Mouse (Mus musculus): ENCODE measurements around the gene Atad1. TPM values are rescaled to one million over a fixed set of nuclear protein-coding genes. Genes with fewer than 3 reads are reported as not detected.
A peak's percentile ranks its signal among the peaks of the same experiment; 100 is the strongest.

The Atad1 gene
- total RNA-seq, 2 experiments from 2014 or later = 62.9 to 77.7 TPM

- ATAC-seq (replicated peaks; ENCODE audit: poor library complexity, severe bottlenecking) = no peak
These were observed 13.8 kb upstream of the Atad1 start for GRCm38 (mm10) chr19:32753386-32753785.

GRCm38 (mm10) chr19:32752357-32752756, 12.8 kb upstream of the Atad1 start:
- no peak for ATAC-seq (replicated peaks; ENCODE audit: poor library complexity, severe bottlenecking)

- peak; percentile 35; the same call in 1 of the 2 replicates for ATAC-seq (replicated peaks; ENCODE audit: poor library complexity, severe bottlenecking)
These were observed 9.8 kb upstream of the Atad1 start for GRCm38 (mm10) chr19:32749425-32749824.

- ATAC-seq (replicated peaks; ENCODE audit: poor library complexity, severe bottlenecking) = peak; percentile 42; the same call in 1 of the 2 replicates
These were observed 1.2 kb upstream of the Atad1 start for GRCm38 (mm10) chr19:32740641-32741345.

GRCm38 (mm10) chr19:32737844-32738243, 1.7 kb downstream of the Atad1 start:
- ATAC-seq (replicated peaks; ENCODE audit: poor library complexity, severe bottlenecking) = no peak

- no peak for ATAC-seq (replicated peaks; ENCODE audit: poor library complexity, severe bottlenecking)
These were observed 6.7 kb downstream of the Atad1 start for GRCm38 (mm10) chr19:32732922-32733321.

- peak; percentile 48; the same call in 1 of the 2 replicates for ATAC-seq (replicated peaks; ENCODE audit: poor library complexity, severe bottlenecking)
These were observed 9.8 kb downstream of the Atad1 start for GRCm38 (mm10) chr19:32729785-32730184.

GRCm38 (mm10) chr19:32726451-32727325, 12.9 kb downstream of the Atad1 start:
- peak; percentile 30; the same call in 1 of the 2 replicates for ATAC-seq (replicated peaks; ENCODE audit: poor library complexity, severe bottlenecking)

- no peak for ATAC-seq (replicated peaks; ENCODE audit: poor library complexity, severe bottlenecking)
These were observed 15.8 kb downstream of the Atad1 start for GRCm38 (mm10) chr19:32723817-32724216.

- no peak for ATAC-seq (replicated peaks; ENCODE audit: poor library complexity, severe bottlenecking)
These were observed 19.3 kb downstream of the Atad1 start for GRCm38 (mm10) chr19:32720319-32720718.

GRCm38 (mm10) chr19:32717590-32717989, 22.0 kb downstream of the Atad1 start:
- no peak for ATAC-seq (replicated peaks; ENCODE audit: poor library complexity, severe bottlenecking)

GRCm38 (mm10) chr19:32715681-32716080, 23.9 kb downstream of the Atad1 start:
- ATAC-seq (replicated peaks; ENCODE audit: poor library complexity, severe bottlenecking) = no peak

- ATAC-seq (replicated peaks; ENCODE audit: poor library complexity, severe bottlenecking) = peak; percentile 59
These were observed 24.4 kb downstream of the Atad1 start for GRCm38 (mm10) chr19:32715201-32715600.

GRCm38 (mm10) chr19:32713471-32713870, 26.1 kb downstream of the Atad1 start:
- ATAC-seq (replicated peaks; ENCODE audit: poor library complexity, severe bottlenecking) = no peak

- peak; percentile 89 for ATAC-seq (replicated peaks; ENCODE audit: poor library complexity, severe bottlenecking)
These were observed 27.0 kb downstream of the Atad1 start for GRCm38 (mm10) chr19:32712588-32713042.

GRCm38 (mm10) chr19:32711761-32712541, 27.6 kb downstream of the Atad1 start:
- peak; percentile 78 for ATAC-seq (replicated peaks; ENCODE audit: poor library complexity, severe bottlenecking)

- ATAC-seq (replicated peaks; ENCODE audit: poor library complexity, severe bottlenecking) = no peak
These were observed 29.3 kb downstream of the Atad1 start for GRCm38 (mm10) chr19:32710288-32710687.

- no peak for ATAC-seq (replicated peaks; ENCODE audit: poor library complexity, severe bottlenecking)
These were observed 30.6 kb downstream of the Atad1 start for GRCm38 (mm10) chr19:32708996-32709395.

GRCm38 (mm10) chr19:32702191-32702590, 37.4 kb downstream of the Atad1 start:
- ATAC-seq (replicated peaks; ENCODE audit: poor library complexity, severe bottlenecking) = no peak

- ATAC-seq (replicated peaks; ENCODE audit: poor library complexity, severe bottlenecking) = no peak
These were observed 42.9 kb downstream of the Atad1 start for GRCm38 (mm10) chr19:32696674-32697073.

All from granulocyte monocyte progenitor cell, adult 5-6 weeks (primary cell).